Mouse (Mus musculus): ENCODE results near the gene Dbx1. TPM values are rescaled to one million over a fixed set of nuclear protein-coding genes. Genes with fewer than 3 reads are reported as not detected.

Gene Dbx1
- polyA plus RNA-seq (2012; rRNA removed) = not detected in 2 replicates

GRCm38 (mm10) chr7:49636491-49637115 lies at the start of gene Dbx1:
Gene Dbx1, minus strand, starts transcription at chr7:49636849.

Other genes with a start within 250 kb of the Dbx1 start
- 24.9 and 25.5 TPM in 2 replicates for gene Htatip2, start 122.3 kb upstream of the Dbx1 start, polyA plus RNA-seq (2012; rRNA removed)
- 9.2 and 10.2 TPM in 2 replicates for gene Prmt3, start 141.5 kb upstream of the Dbx1 start, polyA plus RNA-seq (2012; rRNA removed)